Mouse (Mus musculus): ENCODE data around the gene Zfp949. TPM values are rescaled to one million over a fixed set of nuclear protein-coding genes. Genes with fewer than 3 reads are reported as not detected.

The Zfp949 gene
- total and polyA plus RNA-seq, 2 experiments from 2014 or later: 11.1 to 14.9 TPM

- Histone ChIP-seq H3K4me1 (ENCODE audit: insufficient read depth, low read length) (peaks cover 10% of the 10 kb centered on the region; the same call in 1 of the 2 replicates), H3K36me3 (ENCODE audit: insufficient read depth, low read length) (0 out of 2 replicates have a peak, but pooled peaks cover 4% of the 10 kb centered on the region), H3K9ac (replicated peaks; ENCODE audit: low read length, poor library complexity, severe bottlenecking) (no peak overlapping the region), H3K4me2 (ENCODE audit: low read depth, low read length, poor library complexity, severe bottlenecking) (no peak overlapping the region), H3K27ac (ENCODE audit: low read depth, low read length) (no peak overlapping the region), H3K9me3 (ENCODE audit: low read length) (no peaks in the 10 kb centered on the region), H3K27me3 (ENCODE audit: insufficient read depth, low read length) (no peaks in the 10 kb centered on the region), H3K4me3 (ENCODE audit: low read depth, low read length) (no peak overlapping the region)
- no peak for DNase-seq (ENCODE audit: low spot score)
- no peak for TF ChIP-seq CTCF (IDR thresholded peaks at IDR 0.05)
- no peak for ATAC-seq (ENCODE audit: low FRiP score)
These were observed 28.3 kb upstream of the Zfp949 start for GRCm38 (mm10) chr9:88519390-88520121.

GRCm38 (mm10) chr9:88520122-88520848, 27.5 kb upstream of the Zfp949 start:
- Histone ChIP-seq H3K36me3 (ENCODE audit: insufficient read depth, low read length) (0 out of 2 replicates have a peak, but pooled peaks cover 4% of the 10 kb centered on the region), H3K9me3 (ENCODE audit: low read length) (no peaks in the 10 kb centered on the region), H3K4me3 (ENCODE audit: low read depth, low read length) (peak overlapping the region; percentile 78), H3K27me3 (ENCODE audit: insufficient read depth, low read length) (no peaks in the 10 kb centered on the region), H3K9ac (replicated peaks; ENCODE audit: low read length, poor library complexity, severe bottlenecking) (no peak overlapping the region), H3K27ac (ENCODE audit: low read depth, low read length) (no peak overlapping the region), H3K4me1 (ENCODE audit: insufficient read depth, low read length) (peaks cover 10% of the 10 kb centered on the region; the same call in 1 of the 2 replicates), H3K4me2 (ENCODE audit: low read depth, low read length, poor library complexity, severe bottlenecking) (peak overlapping the region; percentile 57)
- DNase-seq (ENCODE audit: low spot score) (no peak), ATAC-seq (ENCODE audit: low FRiP score) (no peak)
- TF ChIP-seq CTCF (IDR thresholded peaks at IDR 0.05): no peak
- WGBS: 28% methylated on average over 2 of the region's 2 CpGs

GRCm38 (mm10) chr9:88520849-88521483, 26.9 kb upstream of the Zfp949 start:
- no peak for TF ChIP-seq CTCF (IDR thresholded peaks at IDR 0.05)
- H3K27ac ChIP-seq (ENCODE audit: low read depth, low read length): no peak overlapping the region
- H3K4me3 ChIP-seq (ENCODE audit: low read depth, low read length): peak overlapping the region; percentile 78
- H3K27me3 ChIP-seq (ENCODE audit: insufficient read depth, low read length): no peaks in the 10 kb centered on the region
- H3K4me1 ChIP-seq (ENCODE audit: insufficient read depth, low read length): peaks cover 10% of the 10 kb centered on the region; the same call in 1 of the 2 replicates
- DNase-seq (ENCODE audit: low spot score) (no peak), ATAC-seq (ENCODE audit: low FRiP score) (no peak)
- 30% methylated on average over 4 of the region's 4 CpGs for WGBS
- H3K9me3 ChIP-seq (ENCODE audit: low read length): no peaks in the 10 kb centered on the region
- H3K4me2 ChIP-seq (ENCODE audit: low read depth, low read length, poor library complexity, severe bottlenecking): peak overlapping the region; percentile 57
- peak overlapping the region; percentile 88; the same call in 1 of the 2 replicates for H3K9ac ChIP-seq (replicated peaks; ENCODE audit: low read length, poor library complexity, severe bottlenecking)
- 0 out of 2 replicates have a peak, but pooled peaks cover 4% of the 10 kb centered on the region for H3K36me3 ChIP-seq (ENCODE audit: insufficient read depth, low read length)

- Histone ChIP-seq H3K36me3 (ENCODE audit: insufficient read depth, low read length) (0 out of 2 replicates have a peak, but pooled peaks cover 4% of the 10 kb centered on the region), H3K4me1 (ENCODE audit: insufficient read depth, low read length) (peaks cover 10% of the 10 kb centered on the region; the same call in 1 of the 2 replicates), H3K27me3 (ENCODE audit: insufficient read depth, low read length) (no peaks in the 10 kb centered on the region), H3K27ac (ENCODE audit: low read depth, low read length) (peak overlapping the region; percentile 86), H3K4me2 (ENCODE audit: low read depth, low read length, poor library complexity, severe bottlenecking) (peak overlapping the region; percentile 57), H3K9me3 (ENCODE audit: low read length) (no peaks in the 10 kb centered on the region), H3K9ac (replicated peaks; ENCODE audit: low read length, poor library complexity, severe bottlenecking) (peak overlapping the region; percentile 88), H3K4me3 (ENCODE audit: low read depth, low read length) (peak overlapping the region; percentile 78)
- no peak for ATAC-seq (ENCODE audit: low FRiP score)
- under 1% methylated on average over 10 of the region's 10 CpGs for WGBS
- DNase-seq (ENCODE audit: low spot score): peak; percentile 24
- no peak for TF ChIP-seq CTCF (IDR thresholded peaks at IDR 0.05)
These were observed 25.8 kb upstream of the Zfp949 start for GRCm38 (mm10) chr9:88521961-88522568.

GRCm38 (mm10) chr9:88522569-88523334, 25.1 kb upstream of the Zfp949 start:
- Histone ChIP-seq H3K27me3 (ENCODE audit: insufficient read depth, low read length) (no peaks in the 10 kb centered on the region), H3K4me1 (ENCODE audit: insufficient read depth, low read length) (peaks cover 10% of the 10 kb centered on the region; the same call in 1 of the 2 replicates), H3K9me3 (ENCODE audit: low read length) (no peaks in the 10 kb centered on the region), H3K4me3 (ENCODE audit: low read depth, low read length) (peak overlapping the region; percentile 78), H3K27ac (ENCODE audit: low read depth, low read length) (peak overlapping the region; percentile 86), H3K9ac (replicated peaks; ENCODE audit: low read length, poor library complexity, severe bottlenecking) (peak overlapping the region; percentile 88), H3K36me3 (ENCODE audit: insufficient read depth, low read length) (0 out of 2 replicates have a peak, but pooled peaks cover 4% of the 10 kb centered on the region), H3K4me2 (ENCODE audit: low read depth, low read length, poor library complexity, severe bottlenecking) (peak overlapping the region; percentile 89)
- peak; percentile 94 for ATAC-seq (ENCODE audit: low FRiP score)
- DNase-seq (ENCODE audit: low spot score): peak; percentile 99
- TF ChIP-seq CTCF (IDR thresholded peaks at IDR 0.05): peak; percentile 60
- under 1% methylated on average over 68 of the region's 69 CpGs for WGBS

Measured in midbrain, postnatal 0 days (tissue).